Mouse (Mus musculus) hindbrain, embryonic 10.5 days (tissue): ENCODE data around the gene Bfsp2. TPM values are rescaled to one million over a fixed set of nuclear protein-coding genes. Genes with fewer than 3 reads are reported as not detected.

Experiments
- DNase-seq: peaks from one replicate; pipeline ENCODE4 v3.0.0-alpha.2; 2017; ENCODE audit warnings: low spot score
- H3K27ac ChIP-seq: fragments of 300-500 bp; sonication (generic); 2 replicates; pipeline ENCODE4 v1.5.1; 2016; ENCODE audit warnings: mild to moderate bottlenecking, moderate library complexity
- H3K27me3 ChIP-seq: fragments of 300-500 bp; sonication (generic); 2 replicates; pipeline ENCODE4 v1.6.1; 2016; ENCODE audit warnings: mild to moderate bottlenecking; ENCODE audit not compliant: poor library complexity, insufficient read depth, severe bottlenecking
- H3K36me3 ChIP-seq: fragments of 300-500 bp; sonication (generic); 2 replicates; pipeline ENCODE4 v1.6.1; 2016; ENCODE audit warnings: mild to moderate bottlenecking, moderate library complexity
- H3K4me1 ChIP-seq: fragments of 300-500 bp; sonication (generic); replicated peaks from 2 replicates; pipeline ENCODE4 v1.6.1; 2016; ENCODE audit warnings: mild to moderate bottlenecking
- H3K4me3 ChIP-seq: fragments of 300-500 bp; sonication (generic); 2 replicates; pipeline ENCODE4 v1.5.1; 2016; ENCODE audit warnings: mild to moderate bottlenecking, moderate library complexity
- H3K9me3 ChIP-seq: fragments of 300-500 bp; sonication (generic); 2 replicates; pipeline ENCODE4 v1.6.1; 2016; ENCODE audit warnings: mild to moderate bottlenecking, moderate library complexity
- WGBS: fragments of 180-500 bp; shearing (Covaris S2); methylation state at CpG from one replicate; pipeline ENCODE4 v1.1.7; 2016; 5-methylcytosine and 5-hydroxymethylcytosine counted together
- polyA plus RNA-seq: library from polyadenylated mRNA; unstranded; fragments of >200 nt; fragmentation: Nextera tagmentation; extraction: Ambion mirVana; gene quantifications from 2 replicates; pipeline ENCODE4 v1.2.1, GENCODE M21; 2016

Gene Bfsp2
- polyA plus RNA-seq, 1 experiment from 2014 or later, result 2.5 TPM

DNA sequence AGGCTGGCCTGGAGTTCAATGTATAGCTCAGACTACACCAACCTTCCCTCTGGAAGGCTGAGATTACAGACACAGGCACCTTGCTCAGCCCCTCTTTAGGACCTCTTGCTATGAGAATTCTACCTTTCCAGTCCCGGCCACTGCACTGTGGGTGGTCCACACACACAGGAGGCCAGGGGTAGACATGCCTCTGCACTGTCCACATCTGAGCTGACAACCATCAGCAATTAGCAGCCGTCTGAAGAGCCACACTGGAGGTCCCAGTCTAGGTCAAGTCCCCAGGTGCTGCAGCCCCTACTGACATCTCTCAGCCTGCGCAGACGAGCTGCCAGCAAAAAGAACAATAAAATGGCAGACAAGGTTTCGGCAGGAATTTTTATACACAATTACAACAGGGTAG is 93.6 kb downstream of the Bfsp2 start:
- peak overlapping the region; percentile 26; the same call in 1 of the 2 replicates for H3K27ac ChIP-seq
- H3K36me3 ChIP-seq, result no peaks in the 10 kb centered on the region
- peaks cover 15% of the 10 kb centered on the region for H3K4me1 ChIP-seq
- 55% methylated on average over 5 of the region's 5 CpGs for WGBS
- DNase-seq, result peak; percentile 18
- no peak overlapping the region for H3K4me3 ChIP-seq
- no peaks in the 10 kb centered on the region for H3K9me3 ChIP-seq
- H3K27me3 ChIP-seq, result no peaks in the 10 kb centered on the region

GRCm38 (mm10) chr9:103385600-103385999 is 94.6 kb downstream of the Bfsp2 start:
- Histone ChIP-seq H3K4me1 (peaks cover 15% of the 10 kb centered on the region), H3K27ac (no peak overlapping the region), H3K36me3 (no peaks in the 10 kb centered on the region), H3K4me3 (no peak overlapping the region), H3K27me3 (no peaks in the 10 kb centered on the region), H3K9me3 (no peaks in the 10 kb centered on the region)
- 28% methylated on average over 1 of the region's 1 CpGs for WGBS
- DNase-seq, result no peak

GRCm38 (mm10) chr9:103384141-103384796 is 96.0 kb downstream of the Bfsp2 start:
- Histone ChIP-seq H3K27me3 (no peaks in the 10 kb centered on the region), H3K9me3 (no peaks in the 10 kb centered on the region), H3K36me3 (no peaks in the 10 kb centered on the region), H3K27ac (no peak overlapping the region), H3K4me1 (peaks cover 16% of the 10 kb centered on the region), H3K4me3 (no peak overlapping the region)
- no peak for DNase-seq
- 86% methylated on average over 4 of the region's 4 CpGs for WGBS

DNA sequence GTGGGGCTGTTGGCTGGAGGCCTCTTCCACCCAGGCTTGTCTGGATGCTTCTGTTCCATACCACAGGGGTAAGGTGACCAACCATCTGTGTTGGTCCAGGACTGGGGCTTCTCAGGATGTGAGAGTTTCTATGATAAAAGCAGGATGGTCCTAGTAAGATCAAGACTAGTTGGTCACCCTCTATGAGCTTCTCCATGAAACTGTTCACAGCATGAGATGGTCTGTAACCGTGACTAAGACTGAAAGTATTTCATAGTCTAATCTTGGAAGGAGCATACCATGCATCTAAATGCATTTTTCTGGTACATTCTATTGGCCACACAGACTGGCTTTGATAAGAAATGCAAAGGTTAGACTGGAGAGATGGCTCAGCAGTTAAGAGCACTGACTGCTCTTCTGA is 96.6 kb downstream of the Bfsp2 start:
- H3K4me3 ChIP-seq, result no peak overlapping the region
- whole genome bisulfite sequencing, result 89% methylated on average over 1 of the region's 1 CpGs
- H3K4me1 ChIP-seq, result peaks cover 19% of the 10 kb centered on the region
- H3K27me3 ChIP-seq, result no peaks in the 10 kb centered on the region
- no peak overlapping the region for H3K27ac ChIP-seq
- H3K36me3 ChIP-seq, result no peaks in the 10 kb centered on the region
- no peaks in the 10 kb centered on the region for H3K9me3 ChIP-seq
- DNase-seq, result no peak

- DNase-seq, result no peak
- Histone ChIP-seq H3K36me3 (no peaks in the 10 kb centered on the region), H3K4me1 (peaks cover 19% of the 10 kb centered on the region), H3K9me3 (no peaks in the 10 kb centered on the region), H3K27ac (no peak overlapping the region), H3K4me3 (no peak overlapping the region), H3K27me3 (no peaks in the 10 kb centered on the region)
- 82% methylated on average over 6 of the region's 6 CpGs for WGBS
Observed at GRCm38 (mm10) chr9:103382989-103383388, 97.2 kb downstream of the Bfsp2 start.

DNA sequence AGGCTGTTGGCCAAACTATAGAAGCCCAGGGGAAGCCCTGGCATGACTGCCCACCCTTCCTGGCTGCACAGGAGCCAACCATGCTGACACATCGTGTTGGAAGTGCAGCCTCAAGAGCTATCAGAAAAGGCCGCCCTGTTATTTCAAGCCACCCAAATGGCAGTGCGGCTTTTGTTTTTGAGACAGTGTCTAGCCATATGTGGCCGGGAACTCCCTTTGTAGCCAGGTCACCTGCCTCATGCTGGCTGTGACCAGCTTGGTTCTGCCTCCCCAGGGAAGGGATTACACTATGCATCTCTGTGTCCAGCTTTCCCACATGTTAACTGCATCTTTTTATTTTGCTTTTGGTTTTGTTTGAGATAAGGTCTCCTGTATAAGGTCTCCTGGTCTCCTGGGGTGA is 99.7 kb downstream of the Bfsp2 start:
- 89% methylated on average over 4 of the region's 4 CpGs for WGBS
- H3K4me1 ChIP-seq, result 0 out of 2 replicates have a peak, but pooled peaks cover 4% of the 10 kb centered on the region
- no peaks in the 10 kb centered on the region for H3K9me3 ChIP-seq
- no peak overlapping the region for H3K4me3 ChIP-seq
- H3K27me3 ChIP-seq, result no peaks in the 10 kb centered on the region
- DNase-seq, result no peak
- no peak overlapping the region for H3K27ac ChIP-seq
- H3K36me3 ChIP-seq, result no peaks in the 10 kb centered on the region

DNA sequence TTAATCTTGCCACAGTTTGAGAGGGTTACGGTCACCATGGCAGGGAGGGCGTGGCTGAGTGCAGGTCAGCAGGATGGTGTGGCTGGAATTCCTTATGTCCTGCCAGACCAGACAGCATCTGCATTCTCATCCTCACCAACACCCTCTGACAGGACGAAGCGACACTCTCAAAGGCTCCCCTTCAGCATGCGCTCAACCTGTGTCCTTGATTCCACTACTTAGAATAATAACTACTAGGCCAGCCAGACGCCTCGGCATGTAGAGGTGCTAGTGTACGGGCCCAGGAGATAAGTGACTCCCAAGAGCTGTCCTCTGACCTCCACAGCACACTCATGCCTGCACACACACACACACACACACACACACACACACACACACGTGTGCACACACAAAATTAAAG is 101.0 kb downstream of the Bfsp2 start:
- WGBS, result 81% methylated on average over 9 of the region's 9 CpGs

DNA sequence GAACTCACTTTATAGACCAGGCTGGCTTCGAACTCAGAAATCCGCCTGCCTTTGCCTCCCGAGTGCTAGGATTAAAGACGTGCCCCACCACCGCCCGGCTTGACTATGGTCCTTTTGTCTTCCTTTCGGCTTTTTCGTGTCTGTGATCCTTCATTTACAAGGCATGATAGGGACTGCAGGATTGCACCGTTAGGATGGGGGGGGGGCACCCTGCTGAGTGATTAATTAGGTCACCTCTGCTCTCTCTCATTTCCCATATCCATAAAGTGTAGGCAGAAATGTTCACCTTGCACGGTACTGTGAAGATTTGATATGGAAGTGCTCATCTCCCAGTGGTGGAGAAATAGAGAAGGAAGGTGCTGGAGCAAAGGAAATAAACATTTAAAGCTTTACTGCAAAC is 101.5 kb downstream of the Bfsp2 start:
- H3K27ac ChIP-seq, result no peak overlapping the region
- 0 out of 2 replicates have a peak, but pooled peaks cover 4% of the 10 kb centered on the region for H3K4me1 ChIP-seq
- no peaks in the 10 kb centered on the region for H3K36me3 ChIP-seq
- H3K9me3 ChIP-seq, result no peaks in the 10 kb centered on the region
- H3K4me3 ChIP-seq, result no peak overlapping the region
- no peak for DNase-seq
- WGBS, result 68% methylated on average over 10 of the region's 10 CpGs
- H3K27me3 ChIP-seq, result no peaks in the 10 kb centered on the region

More for the DNA sequence above, 101.0 kb downstream of the Bfsp2 start:
- Histone ChIP-seq H3K27ac (no peak overlapping the region), H3K4me1 (0 out of 2 replicates have a peak, but pooled peaks cover 4% of the 10 kb centered on the region), H3K27me3 (no peaks in the 10 kb centered on the region), H3K9me3 (no peaks in the 10 kb centered on the region), H3K4me3 (no peak overlapping the region), H3K36me3 (no peaks in the 10 kb centered on the region)
- no peak for DNase-seq

DNA sequence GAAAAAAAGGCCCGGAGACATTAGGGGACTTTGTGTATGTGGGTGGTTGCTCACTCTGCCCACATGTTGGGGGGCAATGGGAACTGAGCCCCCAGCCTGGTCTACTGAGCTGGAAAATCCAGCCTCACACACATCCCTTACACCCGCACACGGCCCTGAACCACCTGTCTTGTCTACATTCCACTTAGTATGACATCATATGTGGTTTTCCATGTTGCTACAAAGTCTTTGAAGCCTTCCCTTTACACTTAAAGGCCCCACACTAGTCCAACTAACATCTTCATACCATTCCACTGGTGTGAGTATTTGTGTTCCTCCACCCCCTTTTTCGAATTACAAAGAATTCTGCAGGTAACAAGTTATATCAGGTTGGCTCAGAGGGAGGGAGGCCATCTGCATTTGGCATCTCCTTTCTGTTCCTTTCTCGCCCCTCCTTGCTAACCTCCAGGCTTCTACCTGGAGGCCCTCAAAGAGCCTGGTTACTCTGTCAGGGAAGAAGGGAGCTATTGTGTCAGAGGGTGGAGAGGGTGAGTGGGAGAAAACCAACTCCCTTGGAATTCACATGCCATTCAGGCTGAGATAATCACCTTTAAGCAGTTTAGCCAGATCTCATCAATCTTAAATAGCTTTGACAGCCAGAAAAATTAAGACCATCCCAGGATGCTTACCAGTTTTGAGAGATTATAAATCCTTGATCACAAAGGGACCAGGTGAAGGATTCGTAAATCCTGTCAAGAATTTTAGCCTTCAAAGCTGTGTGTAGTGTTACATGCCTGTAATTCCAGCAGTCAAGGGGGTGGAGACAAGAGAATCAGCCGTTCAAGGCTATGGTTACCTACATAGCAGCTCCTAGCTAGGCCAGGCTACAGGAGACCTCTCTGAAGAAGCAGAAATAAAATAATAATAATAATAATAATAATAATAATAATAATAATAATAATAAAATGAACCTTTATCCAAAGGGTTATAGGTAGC is 103.6 kb downstream of the Bfsp2 start:
- WGBS, result 80% methylated on average over 7 of the region's 7 CpGs
- Histone ChIP-seq H3K4me3 (no peak overlapping the region), H3K4me1 (0 out of 2 replicates have a peak, but pooled peaks cover 4% of the 10 kb centered on the region), H3K36me3 (no peaks in the 10 kb centered on the region), H3K27me3 (no peaks in the 10 kb centered on the region), H3K27ac (no peak overlapping the region), H3K9me3 (no peaks in the 10 kb centered on the region)
- DNase-seq, result no peak

Other genes starting within 250 kb of the Bfsp2 start
- 17.2 and 27.2 TPM in 2 replicates for gene Trf, start 250.0 kb downstream of the Bfsp2 start, polyA plus RNA-seq
- 3.1 and 4.4 TPM in 2 replicates for gene 1300017J02Rik, start 175.3 kb downstream of the Bfsp2 start, polyA plus RNA-seq
- gene Topbp1, start 175.2 kb downstream of the Bfsp2 start, polyA plus RNA-seq, result 55.9 and 81.8 TPM in 2 replicates
- 150 and 153 TPM in 2 replicates for gene Cdv3, start 114.6 kb downstream of the Bfsp2 start, polyA plus RNA-seq